Mouse (Mus musculus) MEL (cell line): ENCODE measurements at regions not wholly inside any gene's neighbourhood (a gene's known extent, or its start where the extent isn't known, plus 50 kb on each side); places are given as distances from the start of the nearest gene placed in this dataset.

Source experiments
- BHLHE40 ChIP-seq: IDR thresholded peaks from 2 replicates; pipeline ENCODE4 v1.6.1; 2012; ENCODE audit warnings: low read depth, mild to moderate bottlenecking, inconsistent platforms, low read length, improper control_type of control experiment, borderline replicate concordance
- CTCF ChIP-seq, 3 experiments: IDR thresholded peaks in 2 of 3; conservative IDR thresholded peaks in 1 of 3; 2 replicates each; pipeline ENCODE4 v1.5.1; 2011 to 2012; ENCODE audit warnings: low read length in 3 of 3, low read depth in 2 of 3, mild to moderate bottlenecking in 2 of 3, improper control_type of control experiment in 1 of 3, inconsistent platforms in 1 of 3, mixed read lengths in 1 of 3, moderate library complexity in 1 of 3; ENCODE audit not compliant: control insufficient read depth in 1 of 3, insufficient read depth in 1 of 3, poor library complexity in 1 of 3, severe bottlenecking in 1 of 3
- EP300 ChIP-seq, 2 experiments: IDR thresholded peaks; 2 replicates each; pipeline ENCODE4 v1.6.1; 2011; ENCODE audit warnings: improper control_type of control experiment in 2 of 2, low read length in 2 of 2, low read depth in 1 of 2, mild to moderate bottlenecking in 1 of 2
- MAZ ChIP-seq: IDR thresholded peaks from 2 replicates; pipeline ENCODE4 v1.6.1; 2012; ENCODE audit warnings: low read depth, mild to moderate bottlenecking, inconsistent platforms, low read length, improper control_type of control experiment
- MXI1 ChIP-seq: IDR thresholded peaks from 2 replicates; pipeline ENCODE4 v1.6.1; 2011; ENCODE audit warnings: mild to moderate bottlenecking, low read depth, low read length, improper control_type of control experiment
- MYC ChIP-seq: IDR thresholded peaks from 2 replicates; pipeline ENCODE4 v1.6.1; 2011; ENCODE audit warnings: low read depth, mild to moderate bottlenecking, low read length, improper control_type of control experiment, moderate library complexity
- POLR2A ChIP-seq, 2 experiments: IDR thresholded peaks; 2 replicates each; pipeline ENCODE4 v1.6.1; 2011 to 2012; ENCODE audit warnings: low read length in 2 of 2, mild to moderate bottlenecking in 2 of 2, control low read depth in 1 of 2, improper control_type of control experiment in 1 of 2, low read depth in 1 of 2, moderate library complexity in 1 of 2; ENCODE audit not compliant: control insufficient read depth in 1 of 2, insufficient read depth in 1 of 2, poor library complexity in 1 of 2
- POLR2AphosphoS5 ChIP-seq: IDR thresholded peaks from 2 replicates; pipeline ENCODE4 v1.6.1; 2012; ENCODE audit warnings: low read depth, borderline replicate concordance, mild to moderate bottlenecking, inconsistent platforms, low read length, moderate library complexity, mixed read lengths
- SIN3A ChIP-seq: IDR thresholded peaks from 2 replicates; pipeline ENCODE4 v1.6.1; 2012; ENCODE audit warnings: low read length, improper control_type of control experiment, inconsistent platforms
- SMC3 ChIP-seq: IDR thresholded peaks from 2 replicates; pipeline ENCODE4 v1.6.1; 2011; ENCODE audit warnings: low read depth, low read length, improper control_type of control experiment

DNA sequence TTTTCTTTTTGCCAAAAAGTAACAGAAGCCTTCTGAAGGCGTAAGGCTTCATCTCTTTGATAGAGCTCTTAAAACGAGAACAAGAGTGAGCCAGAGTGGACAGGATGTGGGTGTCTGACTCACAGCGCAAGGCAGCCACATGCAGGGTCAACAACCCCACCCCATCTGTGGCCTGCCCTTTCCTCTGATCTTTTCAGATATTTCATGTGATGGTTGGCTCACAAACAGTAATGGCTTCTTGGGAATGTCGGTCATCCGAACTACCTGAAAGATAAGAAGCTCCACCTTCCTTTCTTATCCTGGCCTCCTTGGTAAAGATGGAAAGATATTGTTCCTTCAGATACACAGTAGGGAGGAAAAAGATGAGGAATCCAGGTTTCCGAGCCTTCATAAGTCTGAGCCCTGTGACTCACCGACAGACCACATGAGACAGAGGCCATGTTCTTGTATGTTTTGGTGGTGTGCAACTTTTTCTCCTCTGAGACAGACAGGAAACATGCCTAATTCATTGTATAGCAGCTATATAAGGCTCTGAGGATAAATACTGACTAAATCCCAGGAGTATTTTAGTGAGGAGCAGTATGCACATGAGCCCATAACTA lies 254.9 kb downstream of the Btg1 start:
- TF ChIP-seq CTCF (IDR thresholded peaks at IDR 0.05 in 2 of 3, conservative IDR thresholded peaks at IDR 0.05 in 1 of 3; ENCODE audit: control insufficient read depth in 1 of 3, insufficient read depth in 1 of 3, low read depth in 2 of 3, low read length in 3 of 3, poor library complexity in 1 of 3, severe bottlenecking in 1 of 3) (no peak), SMC3 (no peak), SIN3A (no peak), POLR2A (IDR thresholded peaks at IDR 0.05; ENCODE audit: control insufficient read depth in 1 of 2, insufficient read depth in 1 of 2, low read depth in 1 of 2, low read length in 2 of 2, poor library complexity in 1 of 2) (no peak), MYC (no peak), EP300 (IDR thresholded peaks at IDR 0.05; ENCODE audit: low read depth in 1 of 2, low read length in 2 of 2) (no peak), POLR2AphosphoS5 (no peak), MAZ (no peak), MXI1 (no peak), BHLHE40 (no peak)
